Mouse (Mus musculus) megakaryocyte-erythroid progenitor cell, adult 5-6 weeks (primary cell): ENCODE data around the gene Capn11. TPM values are rescaled to one million over a fixed set of nuclear protein-coding genes. Genes with fewer than 3 reads are reported as not detected.

Experiments
- ATAC-seq: replicated peaks from 2 replicates; pipeline ENCODE4 v1.8.0; 2016; ENCODE audit warnings: mild to moderate bottlenecking, inconsistent platforms; ENCODE audit not compliant: severe bottlenecking, poor library complexity, low FRiP score, low TSS enrichment
- total RNA-seq, 2 experiments: library from RNA; stranded (forward) in 1 of 2; stranded (reverse) in 1 of 2; fragments of 200-1000, 215-1000 nt in 1 of 2; fragments of >200 nt in 1 of 2; fragmentation: Nextera tagmentation in 1 of 2; gene quantifications; 2 replicates each; pipeline ENCODE4 v1.2.3; 2014 to 2017

Gene Capn11
- total RNA-seq, 2 experiments from 2014 or later, result 0.98 TPM; not detected in 1

DNA sequence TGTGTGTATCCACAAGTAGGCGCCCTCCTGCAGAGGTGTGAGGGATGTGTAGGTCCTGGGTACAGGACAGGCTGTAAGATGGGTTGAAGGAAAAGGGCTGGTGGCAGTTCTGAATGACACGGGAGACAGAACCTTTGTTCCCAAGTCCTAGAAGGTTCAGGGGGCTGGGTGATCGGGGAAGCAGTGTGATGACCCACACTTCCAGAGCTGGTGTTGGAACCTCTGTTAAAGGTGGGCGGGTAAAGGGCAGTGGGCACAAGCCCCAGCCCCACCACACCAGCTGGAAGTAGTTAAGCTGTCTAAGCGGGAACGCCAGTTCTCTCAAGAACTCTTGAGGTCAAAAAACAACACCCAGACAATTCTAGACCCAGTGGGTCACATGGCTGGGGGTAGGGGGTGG is 68.7 kb downstream of the Capn11 start:
- no peak for ATAC-seq

DNA sequence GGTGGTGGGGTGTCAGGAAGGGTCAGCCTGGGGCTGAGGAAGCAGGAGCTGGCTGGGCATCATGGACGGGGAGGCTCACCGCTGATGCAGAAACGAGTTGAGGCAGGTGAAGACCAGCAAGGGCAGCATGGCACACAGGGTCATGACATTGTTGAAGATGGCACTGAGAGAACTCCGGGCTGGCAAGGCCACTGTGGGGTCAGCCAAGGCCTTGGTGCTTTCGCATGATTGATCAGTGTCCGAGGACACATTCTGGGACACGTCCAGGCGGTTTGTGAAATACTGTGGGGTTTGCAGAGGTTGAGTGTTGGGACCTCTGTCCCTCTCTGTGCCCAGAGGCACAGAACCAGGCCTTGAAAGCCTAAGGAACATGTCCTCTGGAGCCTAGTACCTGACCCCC is 69.3 kb downstream of the Capn11 start:
- no peak for ATAC-seq

DNA sequence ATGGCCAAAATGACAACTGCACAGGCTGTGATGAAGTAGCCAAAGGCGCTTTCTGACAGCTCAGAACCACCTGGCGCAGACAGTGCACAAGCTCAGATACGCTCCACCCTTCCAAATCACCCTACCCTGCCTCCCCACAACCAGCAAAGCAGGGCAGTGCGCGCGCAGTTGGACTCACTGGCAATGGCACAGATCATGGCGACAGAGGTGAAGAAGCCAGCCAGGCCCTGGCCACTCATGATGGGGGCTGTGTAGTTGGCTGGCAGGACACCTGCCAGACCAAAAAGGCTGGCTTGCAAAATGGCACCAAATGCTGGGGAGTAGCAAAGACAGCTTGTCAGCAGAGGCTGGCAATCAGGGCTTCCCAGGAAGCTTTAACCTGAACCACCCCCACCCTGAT is 69.9 kb downstream of the Capn11 start:
- no peak for ATAC-seq

DNA sequence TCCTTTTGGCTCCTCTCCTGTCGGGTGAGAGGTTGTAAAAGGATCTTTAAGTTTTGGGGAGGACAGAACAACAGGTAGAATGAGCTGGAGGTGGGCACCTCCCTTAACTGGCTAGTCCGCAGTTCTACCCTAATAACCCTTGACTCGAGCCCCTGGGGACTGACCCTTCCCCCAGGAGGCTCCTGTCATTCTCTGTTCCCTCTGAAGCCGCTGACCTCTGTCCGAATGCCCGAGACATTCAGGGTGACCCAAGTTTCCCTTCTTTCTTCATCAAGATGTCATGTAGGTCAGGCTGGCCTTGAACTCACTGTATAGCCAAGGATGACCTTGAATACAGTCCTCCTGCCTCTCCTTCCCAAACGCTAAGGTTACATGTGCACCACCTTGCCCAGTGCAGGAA is 70.8 kb downstream of the Capn11 start:
- no peak for ATAC-seq

DNA sequence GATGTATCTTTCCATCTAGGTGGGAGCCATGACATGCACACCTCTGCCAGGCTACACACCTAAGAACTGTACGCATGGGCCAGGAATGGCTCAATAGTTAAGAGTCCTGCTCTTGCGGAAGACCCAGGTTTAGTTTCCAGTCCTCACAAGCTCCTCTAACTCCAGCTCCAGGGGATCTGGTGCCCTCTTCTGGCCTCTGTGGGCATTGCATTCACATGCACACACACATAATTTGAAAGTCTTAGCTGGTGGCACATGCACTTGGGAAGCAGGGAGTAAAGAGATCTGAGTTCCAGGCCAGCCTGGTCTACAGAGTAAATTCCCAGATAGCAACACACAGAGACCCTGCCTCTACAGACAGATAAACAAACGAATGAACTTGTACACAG is 72.7 kb downstream of the Capn11 start:
- ATAC-seq, result no peak

DNA sequence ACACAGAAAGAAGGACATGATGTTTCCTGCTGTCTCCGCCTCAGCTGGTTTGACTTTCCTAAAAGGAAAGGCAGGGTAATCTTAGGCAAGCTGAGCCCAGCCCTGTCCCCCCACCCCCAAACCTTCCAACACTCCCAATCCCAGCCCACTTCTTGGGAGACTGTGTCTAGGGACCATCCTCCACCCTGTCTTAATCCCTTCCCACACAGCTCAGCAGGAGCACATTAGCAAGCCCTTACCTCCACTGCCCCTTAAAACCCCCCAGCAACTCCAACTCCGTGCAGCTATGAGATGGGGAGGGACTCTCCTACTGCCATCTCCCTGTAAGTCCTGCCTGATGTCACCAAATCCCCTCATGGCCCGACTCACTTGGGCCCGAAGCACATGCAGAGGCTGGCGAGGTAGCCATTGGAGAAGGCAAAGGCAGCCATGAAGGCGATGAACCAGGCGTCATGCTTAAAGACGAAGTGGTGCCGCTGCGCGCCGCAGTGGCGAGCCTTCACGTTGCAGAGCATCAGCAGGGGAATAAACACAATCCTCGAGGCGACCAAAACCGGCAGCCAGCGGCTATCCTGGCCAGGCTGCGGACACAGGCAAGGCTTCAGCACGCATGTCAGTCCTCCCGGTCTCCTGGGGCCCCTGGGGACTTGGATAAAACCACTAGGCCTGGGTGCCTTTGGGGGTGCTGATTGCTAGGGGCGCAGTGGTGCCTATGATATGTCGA is 73.2 kb downstream of the Capn11 start:
- ATAC-seq, result no peak

DNA sequence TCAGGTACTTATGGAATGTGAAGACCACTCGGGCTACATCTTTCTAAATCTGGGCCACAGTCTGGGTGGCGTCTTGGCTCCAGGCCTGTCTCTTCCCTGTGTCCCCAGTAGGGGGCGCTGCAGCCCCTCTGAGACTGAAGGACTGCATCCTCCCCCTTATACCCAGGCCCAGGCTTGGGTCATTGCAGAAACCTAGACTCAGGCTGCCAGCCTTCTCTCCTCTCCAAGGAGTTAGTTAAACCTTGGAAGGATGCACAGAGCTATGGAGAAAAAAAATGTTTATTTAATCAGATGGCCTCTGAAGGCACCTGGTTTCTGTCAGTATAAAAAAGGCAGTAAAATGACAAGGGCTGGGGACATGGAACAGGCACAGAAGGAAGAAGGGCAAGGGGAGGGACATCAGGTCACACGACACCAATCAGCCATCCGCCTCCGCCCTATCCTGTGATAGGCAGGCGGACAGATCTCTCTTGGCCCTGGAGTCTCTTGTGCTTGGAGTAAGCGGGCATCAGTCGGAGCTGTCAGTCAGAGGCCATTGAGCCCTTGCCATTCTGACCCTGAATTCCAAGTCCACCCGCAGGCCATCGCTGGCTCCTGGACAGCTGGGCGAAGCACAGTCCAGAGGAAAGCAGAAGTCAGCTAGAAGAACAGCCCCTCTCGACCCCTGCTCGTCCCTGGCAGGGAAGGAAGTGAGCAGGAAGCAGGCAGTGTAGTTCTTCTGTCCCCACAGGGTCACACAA is 74.0 kb downstream of the Capn11 start:
- no peak; the same call in 1 of the 2 replicates for ATAC-seq

DNA sequence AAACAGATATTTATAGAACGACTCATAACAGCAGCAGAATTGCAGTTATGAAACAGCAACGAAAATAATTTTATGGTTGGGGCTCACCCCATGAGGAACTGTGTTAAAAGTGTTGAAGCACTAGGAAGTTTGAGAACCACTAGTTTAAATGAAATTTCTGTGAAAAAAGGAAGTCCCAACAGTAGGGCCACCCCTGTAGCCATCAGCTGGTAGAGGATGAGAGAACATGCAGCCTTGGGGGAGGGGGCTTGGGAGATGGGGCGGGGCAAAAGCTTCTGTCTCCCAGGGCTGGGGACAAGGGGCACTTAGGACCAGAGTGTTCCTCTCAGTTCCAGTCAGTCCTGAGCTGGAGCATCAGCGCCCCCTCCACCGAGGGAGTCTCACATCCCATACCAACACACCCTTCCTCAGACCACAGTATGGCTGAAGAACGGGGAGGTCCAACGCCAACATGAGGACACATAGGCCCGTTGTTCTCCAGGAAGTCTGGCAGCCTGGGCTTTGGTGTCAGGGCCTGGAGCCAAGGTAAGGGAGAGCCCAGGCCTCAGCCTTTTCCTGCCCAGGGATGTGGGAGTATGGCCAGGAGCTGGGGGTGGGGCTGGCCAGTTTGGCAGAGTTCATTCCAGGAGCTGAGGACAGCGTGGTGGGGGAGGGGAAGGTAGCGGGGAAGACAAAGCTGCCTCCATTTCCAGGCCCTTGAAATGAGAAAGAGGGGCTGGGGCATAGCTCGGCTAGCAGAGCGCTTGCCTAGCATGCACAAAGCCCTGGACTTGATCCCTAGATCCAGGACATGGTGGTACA is 74.8 kb downstream of the Capn11 start:
- ATAC-seq, result no peak

DNA sequence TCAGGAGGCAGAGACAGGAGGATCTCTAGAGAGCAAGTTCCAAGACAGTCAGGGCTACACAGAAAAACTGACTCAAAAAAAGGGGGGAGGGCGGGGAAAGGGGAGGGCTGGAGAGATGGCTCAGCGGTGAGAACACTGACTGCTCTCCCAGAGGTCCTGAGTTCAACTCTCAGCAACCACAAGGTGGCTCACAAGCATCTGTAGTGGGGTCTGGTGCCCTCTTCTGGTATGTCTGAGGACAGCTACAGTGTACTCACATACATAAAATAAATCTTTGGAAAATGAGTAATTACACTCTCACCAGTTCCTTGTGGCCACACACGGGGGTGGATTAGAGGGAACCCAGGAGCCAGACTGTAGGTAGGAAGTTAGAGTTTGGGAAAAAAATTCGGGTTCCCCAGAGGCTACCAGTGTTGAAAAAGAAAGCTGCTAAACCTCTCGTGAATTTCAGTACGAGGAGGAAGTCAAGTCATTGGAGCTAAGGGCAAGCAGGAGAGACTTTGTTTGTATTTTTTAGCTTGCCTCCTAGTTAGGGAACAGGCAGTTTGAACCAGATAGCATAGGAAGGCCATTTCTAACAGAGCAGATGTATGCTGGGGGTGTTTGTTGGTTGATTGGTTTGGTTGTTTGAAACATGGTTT is 76.3 kb downstream of the Capn11 start:
- ATAC-seq, result no peak

DNA sequence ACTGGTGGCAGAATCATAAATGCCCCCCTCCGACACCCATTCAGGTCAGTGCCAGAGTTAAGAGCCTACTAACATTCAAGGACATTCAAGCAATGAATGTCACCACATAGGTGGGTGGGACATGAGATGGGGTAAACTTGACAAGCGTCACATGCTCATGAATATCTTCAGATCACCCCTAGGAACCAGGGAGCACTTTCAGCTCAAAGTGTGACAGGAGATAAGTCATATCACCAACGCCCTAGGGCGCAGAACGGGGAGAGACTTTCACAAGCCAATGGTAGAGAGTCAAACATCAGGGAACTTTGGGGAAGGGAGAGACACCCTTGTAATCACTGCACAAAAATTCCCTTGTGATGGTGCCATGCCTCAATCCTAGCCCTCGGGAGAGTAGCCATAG is 76.9 kb downstream of the Capn11 start:
- ATAC-seq, result peak; percentile 38

DNA sequence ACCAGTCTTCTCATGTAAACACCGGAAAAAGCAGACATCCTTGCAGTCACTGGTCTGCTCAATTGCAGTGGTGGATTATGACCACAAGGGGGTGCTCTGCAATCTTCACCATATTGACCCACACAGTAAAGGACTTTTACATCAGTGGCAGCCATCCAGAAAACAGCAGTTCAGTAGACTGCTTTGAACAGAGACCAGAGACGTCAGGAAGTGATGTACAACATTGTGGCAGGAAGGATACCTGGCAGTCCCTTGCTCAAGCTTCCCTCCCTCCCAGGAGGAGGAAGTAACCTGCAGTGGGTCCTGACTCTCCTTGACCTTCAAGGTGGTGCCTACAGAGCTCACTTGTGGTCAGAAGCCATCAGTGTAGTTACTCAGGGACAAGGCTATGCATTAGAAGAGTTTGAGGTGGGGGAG is 77.5 kb downstream of the Capn11 start:
- ATAC-seq, result peak; percentile 42

DNA sequence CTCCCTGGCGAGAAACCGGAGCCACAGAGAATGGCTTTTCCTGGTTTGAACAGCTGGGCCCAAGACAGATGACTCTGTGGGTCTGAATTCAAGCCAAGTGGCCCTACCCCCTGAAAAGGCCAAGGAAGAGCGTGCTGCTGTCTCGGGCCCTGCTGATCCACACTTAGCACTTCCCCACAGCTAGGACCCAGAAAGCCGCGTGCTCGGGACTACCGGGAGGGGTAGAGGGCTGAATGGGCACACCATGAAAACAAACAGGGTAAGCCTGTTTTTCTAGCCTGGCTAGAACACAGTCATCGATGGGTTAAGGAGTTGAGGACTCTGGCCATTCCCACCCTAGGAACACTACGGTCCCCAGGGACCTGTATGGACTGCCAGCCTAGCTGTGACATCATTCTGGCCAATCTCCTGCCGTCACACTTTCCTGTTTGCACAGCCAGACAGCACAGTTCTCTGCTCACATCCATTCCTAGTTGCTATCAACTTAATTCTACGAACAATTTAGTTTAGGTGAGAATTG is 78.1 kb downstream of the Capn11 start:
- ATAC-seq, result no peak

Other genes starting within 250 kb of the Capn11 start
- 64.4 and 65.7 TPM in 2 replicates for gene Cdc5l, start 225.6 kb downstream of the Capn11 start, total RNA-seq (2014; fragmentation: Nextera tagmentation)
- gene Cdc5l, start 225.6 kb downstream of the Capn11 start, total RNA-seq (2017), result 115 and 138 TPM in 2 replicates
- not detected in 2 replicates for gene Spats1, start 183.9 kb downstream of the Capn11 start, total RNA-seq (2014; fragmentation: Nextera tagmentation)
- not detected in 2 replicates for gene Spats1, start 183.9 kb downstream of the Capn11 start, total RNA-seq (2017)
- 17.5 and 20.6 TPM in 2 replicates for gene Aars2, start 152.5 kb downstream of the Capn11 start, total RNA-seq (2014; fragmentation: Nextera tagmentation)
- gene Aars2, start 152.5 kb downstream of the Capn11 start, total RNA-seq (2017), result 9.8 and 13.4 TPM in 2 replicates
- not detected in 2 replicates for gene Tcte1, start 135.9 kb downstream of the Capn11 start, total RNA-seq (2014; fragmentation: Nextera tagmentation)
- gene Tcte1, start 135.9 kb downstream of the Capn11 start, total RNA-seq (2017), result not detected in 2 replicates
- gene Tmem151b, start 109.6 kb downstream of the Capn11 start, total RNA-seq (2014; fragmentation: Nextera tagmentation), result not detected in 2 replicates
- gene Tmem151b, start 109.6 kb downstream of the Capn11 start, total RNA-seq (2017), result not detected in 2 replicates
- gene Nfkbie, start 103.6 kb downstream of the Capn11 start, total RNA-seq (2014; fragmentation: Nextera tagmentation), result 4.2 and 6.0 TPM in 2 replicates
- 3.2 and 3.9 TPM in 2 replicates for gene Nfkbie, start 103.6 kb downstream of the Capn11 start, total RNA-seq (2017)
- 46.9 and 74.5 TPM in 2 replicates for gene Slc35b2, start 95.5 kb downstream of the Capn11 start, total RNA-seq (2014; fragmentation: Nextera tagmentation)
- gene Slc35b2, start 95.5 kb downstream of the Capn11 start, total RNA-seq (2017), result 27.7 and 60.3 TPM in 2 replicates
- 1,847 and 1,911 TPM in 2 replicates for gene Hsp90ab1, start 86.1 kb downstream of the Capn11 start, total RNA-seq (2014; fragmentation: Nextera tagmentation)
- 2,660 and 3,319 TPM in 2 replicates for gene Hsp90ab1, start 86.1 kb downstream of the Capn11 start, total RNA-seq (2017)
- 166 and 176 TPM in 2 replicates for gene Slc29a1, start 59.7 kb downstream of the Capn11 start, total RNA-seq (2014; fragmentation: Nextera tagmentation)
- gene Slc29a1, start 59.7 kb downstream of the Capn11 start, total RNA-seq (2017), result 89.2 and 171 TPM in 2 replicates
- gene Mymx, start 57.2 kb downstream of the Capn11 start, total RNA-seq (2014; fragmentation: Nextera tagmentation), result not detected in 2 replicates
- not detected in 2 replicates for gene Mymx, start 57.2 kb downstream of the Capn11 start, total RNA-seq (2017)
- gene Mrpl14, start 27.0 kb upstream of the Capn11 start, total RNA-seq (2014; fragmentation: Nextera tagmentation), result 79.0 and 88.9 TPM in 2 replicates
- 9.7 and 14.4 TPM in 2 replicates for gene Mrpl14, start 27.0 kb upstream of the Capn11 start, total RNA-seq (2017)
- gene Tmem63b, start 27.6 kb upstream of the Capn11 start, total RNA-seq (2014; fragmentation: Nextera tagmentation), result 19.3 and 21.1 TPM in 2 replicates
- 10.2 and 14.3 TPM in 2 replicates for gene Tmem63b, start 27.6 kb upstream of the Capn11 start, total RNA-seq (2017)
- not detected in 2 replicates for gene 1600014C23Rik, start 74.5 kb upstream of the Capn11 start, total RNA-seq (2014; fragmentation: Nextera tagmentation)
- not detected in 2 replicates for gene 1600014C23Rik, start 74.5 kb upstream of the Capn11 start, total RNA-seq (2017)